Mouse (Mus musculus) MEL (cell line): ENCODE measurements around the gene Tamm41. TPM values are rescaled to one million over a fixed set of nuclear protein-coding genes. Genes with fewer than 3 reads are reported as not detected.

ENCODE experiments used
- DNase-seq: peaks from one replicate; pipeline ENCODE4 v3.0.0; 2011; ENCODE audit warnings: low read depth, low spot score
- H3K27ac ChIP-seq: 2 replicates; pipeline ENCODE4 v1.5.1; 2012; ENCODE audit warnings: low read depth, mild to moderate bottlenecking, control low read depth, low read length, moderate library complexity; ENCODE audit not compliant: control insufficient read depth
- H3K27me3 ChIP-seq, 2 experiments: fragments of 150-350 bp in 1 of 2; sonication (generic) in 1 of 2; 2 replicates each; pipeline ENCODE4 v1.6.1; 2012; ENCODE audit warnings: low read length in 2 of 2, mild to moderate bottlenecking in 2 of 2, improper control_type of control experiment in 1 of 2, moderate library complexity in 1 of 2; ENCODE audit not compliant: insufficient read depth in 2 of 2, control insufficient read depth in 1 of 2
- H3K36me3 ChIP-seq, 2 experiments: 2 replicates each; pipeline ENCODE4 v1.6.1; 2012 to 2014; ENCODE audit warnings: low read length in 2 of 2, improper control_type of control experiment in 1 of 2, inconsistent platforms in 1 of 2, mild to moderate bottlenecking in 1 of 2; ENCODE audit not compliant: insufficient read depth in 2 of 2, control insufficient read depth in 1 of 2
- H3K4me1 ChIP-seq, 2 experiments: fragments of 150-350 bp in 1 of 2; sonication (generic) in 1 of 2; 2 replicates each; pipeline ENCODE4 v1.6.1; 2012; ENCODE audit warnings: low read length in 2 of 2, improper control_type of control experiment in 1 of 2, mild to moderate bottlenecking in 1 of 2; ENCODE audit not compliant: insufficient read depth in 2 of 2, control insufficient read depth in 1 of 2
- H3K4me3 ChIP-seq, 2 experiments: fragments of 150-350 bp in 1 of 2; sonication (generic) in 1 of 2; 2 replicates each; pipeline ENCODE4 v1.5.1; 2012; ENCODE audit warnings: low read depth in 2 of 2, low read length in 2 of 2, mild to moderate bottlenecking in 2 of 2, moderate library complexity in 2 of 2, control low read depth in 1 of 2, improper control_type of control experiment in 1 of 2; ENCODE audit not compliant: control insufficient read depth in 1 of 2, insufficient read depth in 1 of 2
- H3K79me2 ChIP-seq: 2 replicates; pipeline ENCODE4 v1.6.1; 2012; ENCODE audit warnings: mild to moderate bottlenecking, low read length, moderate library complexity; ENCODE audit not compliant: control insufficient read depth, poor library complexity, insufficient read depth
- H3K9ac ChIP-seq: 2 replicates; pipeline ENCODE4 v1.6.1; 2012; ENCODE audit warnings: low read depth, mild to moderate bottlenecking, control low read depth, low read length, moderate library complexity; ENCODE audit not compliant: control insufficient read depth, poor library complexity, severe bottlenecking
- H3K9me3 ChIP-seq: fragments of 150-350 bp; sonication (generic); replicated peaks from 2 replicates; pipeline ENCODE4 v1.6.1; 2012; ENCODE audit warnings: mild to moderate bottlenecking, low read length, improper control_type of control experiment, moderate library complexity; ENCODE audit not compliant: insufficient read depth
- BHLHE40 ChIP-seq: IDR thresholded peaks from 2 replicates; pipeline ENCODE4 v1.6.1; 2012; ENCODE audit warnings: low read depth, mild to moderate bottlenecking, inconsistent platforms, low read length, improper control_type of control experiment, borderline replicate concordance
- CHD2 ChIP-seq: IDR thresholded peaks from 2 replicates; pipeline ENCODE4 v1.6.1; 2011; ENCODE audit warnings: low read length, improper control_type of control experiment
- GATA1 ChIP-seq: IDR thresholded peaks from 2 replicates; pipeline ENCODE4 v1.6.1; 2011; ENCODE audit warnings: low read depth, low read length, improper control_type of control experiment
- JUND ChIP-seq: IDR thresholded peaks from 2 replicates; pipeline ENCODE4 v1.6.1; 2011; ENCODE audit warnings: low read depth, mild to moderate bottlenecking, improper control_type of control experiment, low read length
- MAX ChIP-seq: IDR thresholded peaks from 2 replicates; pipeline ENCODE4 v1.6.1; 2011; ENCODE audit warnings: low read length, improper control_type of control experiment
- MAZ ChIP-seq: IDR thresholded peaks from 2 replicates; pipeline ENCODE4 v1.6.1; 2012; ENCODE audit warnings: low read depth, mild to moderate bottlenecking, inconsistent platforms, low read length, improper control_type of control experiment
- MXI1 ChIP-seq: IDR thresholded peaks from 2 replicates; pipeline ENCODE4 v1.6.1; 2011; ENCODE audit warnings: mild to moderate bottlenecking, low read depth, low read length, improper control_type of control experiment
- NRF1 ChIP-seq: IDR thresholded peaks from 2 replicates; pipeline ENCODE4 v1.6.1; 2014; ENCODE audit warnings: low read depth, mild to moderate bottlenecking, inconsistent platforms, low read length, improper control_type of control experiment, moderate library complexity; ENCODE audit not compliant: poor library complexity, insufficient read depth, severe bottlenecking
- POLR2A ChIP-seq, 2 experiments: IDR thresholded peaks; 2 replicates each; pipeline ENCODE4 v1.6.1; 2011 to 2012; ENCODE audit warnings: low read length in 2 of 2, mild to moderate bottlenecking in 2 of 2, control low read depth in 1 of 2, improper control_type of control experiment in 1 of 2, low read depth in 1 of 2, moderate library complexity in 1 of 2; ENCODE audit not compliant: control insufficient read depth in 1 of 2, insufficient read depth in 1 of 2, poor library complexity in 1 of 2
- SIN3A ChIP-seq: IDR thresholded peaks from 2 replicates; pipeline ENCODE4 v1.6.1; 2012; ENCODE audit warnings: low read length, improper control_type of control experiment, inconsistent platforms
- USF1 ChIP-seq: IDR thresholded peaks from 2 replicates; pipeline ENCODE4 v1.6.1; 2014; ENCODE audit warnings: low read depth, mild to moderate bottlenecking, inconsistent platforms, low read length, improper control_type of control experiment, moderate library complexity
- USF2 ChIP-seq, 2 experiments: IDR thresholded peaks; 2 replicates each; pipeline ENCODE4 v1.6.1; 2011 to 2012; ENCODE audit warnings: improper control_type of control experiment in 2 of 2, low read length in 2 of 2, borderline replicate concordance in 1 of 2, inconsistent platforms in 1 of 2, low read depth in 1 of 2, mild to moderate bottlenecking in 1 of 2; ENCODE audit not compliant: insufficient read depth in 1 of 2
- ZMIZ1 ChIP-seq: IDR thresholded peaks from 2 replicates; pipeline ENCODE4 v1.6.1; 2012; ENCODE audit warnings: low read depth, mild to moderate bottlenecking, inconsistent platforms, low read length, improper control_type of control experiment, moderate library complexity
- ZNF384 ChIP-seq: IDR thresholded peaks from 2 replicates; pipeline ENCODE4 v1.6.1; 2012; ENCODE audit warnings: low read depth, mild to moderate bottlenecking, inconsistent platforms, low read length, improper control_type of control experiment
- polyA plus RNA-seq, 2 experiments: library from polyadenylated mRNA; stranded (reverse) in 1 of 2; unstranded in 1 of 2; fragments of >175 nt in 1 of 2; fragments of >200 nt in 1 of 2; gene quantifications; 2 replicates each; pipeline versions ENCODE4 v1.2.1 to v1.2.4; 2012; ENCODE audit warnings: low replicate concordance in 2 of 2, low read depth in 1 of 2; ENCODE audit not compliant: insufficient read length in 2 of 2, insufficient read depth in 1 of 2, missing spikeins in 1 of 2
- total RNA-seq: library from RNA; depleted of rRNA; stranded (reverse); fragments of 300-350 nt; gene quantifications from 2 replicates; pipeline ENCODE4 v1.2.3, GENCODE M21; 2012

Tamm41 gene
- total and polyA plus RNA-seq, 3 experiments, result 80.5 to 87.4 TPM; not detected in 1

- TF ChIP-seq GATA1, result no peak
- TF ChIP-seq MAX, result 0 out of 2 replicates have a peak, but pooled peaks have one; percentile 32
- TF ChIP-seq JUND, result peak; percentile 75; the same call in 1 of the 2 replicates
- TF ChIP-seq, all 39 proteins: peak for 2
- no peaks in the 10 kb centered on the region; the same call in 1 of the 2 replicates for H3K79me2 ChIP-seq
- peak; percentile 55 for DNase-seq
- peaks cover 7 to 17% of the 10 kb centered on the region in 2 experiments; a peak in 3 of 4 replicates for H3K4me1 ChIP-seq
- H3K9me3 ChIP-seq, result no peaks in the 10 kb centered on the region
- H3K9ac ChIP-seq, result no peak overlapping the region
- no peak overlapping the region for H3K4me3 ChIP-seq
- H3K27ac ChIP-seq, result no peak overlapping the region
- H3K36me3 ChIP-seq, result peaks cover 0 to 23% of the 10 kb centered on the region in 2 experiments; a peak in 2 of 4 replicates
- no peaks in the 10 kb centered on the region for H3K27me3 ChIP-seq
Observed at GRCm38 (mm10) chr6:114970386-114970785, 67.3 kb downstream of the Tamm41 start.

- Histone ChIP-seq H3K27me3 (no peaks in the 10 kb centered on the region), H3K9me3 (no peaks in the 10 kb centered on the region), H3K4me1 (peaks cover 14 to 25% of the 10 kb centered on the region in 2 experiments; a peak in 3 of 4 replicates), H3K4me3 (peak within 1 kb of the TSS; percentile 80 to 96), H3K9ac (peak within 1 kb of the TSS; percentile 67), H3K27ac (no peak within 1 kb of the TSS), H3K79me2 (no peaks in the 10 kb centered on the region; the same call in 1 of the 2 replicates), H3K36me3 (peaks cover 0 to 31% of the 10 kb centered on the region in 2 experiments; a peak in 2 of 4 replicates)
- peak; percentile 85 for DNase-seq
- TF ChIP-seq SIN3A, result peak; percentile 39; the same call in 1 of the 2 replicates
- TF ChIP-seq BHLHE40, result peak; percentile 80
- TF ChIP-seq CHD2, result no peak
- TF ChIP-seq USF1, result peak; percentile 97
- TF ChIP-seq ZNF384, result no peak
- no peak for TF ChIP-seq ZMIZ1
- TF ChIP-seq MAZ, result 0 out of 2 replicates have a peak, but pooled peaks have one; percentile 23
- peak in 1 of 2 experiments; percentile 18; a peak in 2 of 4 replicates for TF ChIP-seq POLR2A (IDR thresholded peaks at IDR 0.05; ENCODE audit: control insufficient read depth in 1 of 2, insufficient read depth in 1 of 2, low read depth in 1 of 2, low read length in 2 of 2, poor library complexity in 1 of 2)
- TF ChIP-seq USF2 (IDR thresholded peaks at IDR 0.05; ENCODE audit: borderline replicate concordance in 1 of 2, insufficient read depth in 1 of 2, low read depth in 1 of 2, low read length in 2 of 2), result peak; percentile 46 to 85; a peak in 3 of 4 replicates
- peak; percentile 46; the same call in 1 of the 2 replicates for TF ChIP-seq NRF1
- peak; percentile 84 for TF ChIP-seq MAX
- TF ChIP-seq MXI1, result peak; percentile 33; the same call in 1 of the 2 replicates
Observed at GRCm38 (mm10) chr6:114969213-114970120, 68.2 kb downstream of the Tamm41 start, which contains the start of gene Vgll4. TSS of gene Vgll4 (minus strand) at chr6:114969994.
